Mouse (Mus musculus): Measurements from ENCODE around the gene Fbln1. TPM values are rescaled to one million over a fixed set of nuclear protein-coding genes. Genes with fewer than 3 reads are reported as not detected.

Gene Fbln1
- 0.19 TPM in 1 of 2 replicates, not detected in the other for polyA plus RNA-seq (2012; ENCODE audit: low replicate concordance)

GRCm38 (mm10) chr15:85205792-85206702, at the start of gene Fbln1:
Gene Fbln1, plus strand, starts transcription at chr15:85205949.

GRCm38 (mm10) chr15:85335671-85336300, 130.0 kb downstream of the Fbln1 start, which contains the start of gene Atxn10:
Gene Atxn10, plus strand, starts transcription at chr15:85336245.

Other genes with a start within 250 kb of the Fbln1 start
- gene 5031439G07Rik, start 217.4 kb upstream of the Fbln1 start, polyA plus RNA-seq (2012; ENCODE audit: low replicate concordance) = 30.2 and 31.4 TPM in 2 replicates
- gene Upk3a, start 188.8 kb upstream of the Fbln1 start, polyA plus RNA-seq (2012; ENCODE audit: low replicate concordance) = not detected in 2 replicates
- 1.5 and 2.3 TPM in 2 replicates for gene Fam118a, start 177.0 kb upstream of the Fbln1 start, polyA plus RNA-seq (2012; ENCODE audit: low replicate concordance)
- not detected in 2 replicates for gene Smc1b, start 74.0 kb upstream of the Fbln1 start, polyA plus RNA-seq (2012; ENCODE audit: low replicate concordance)
- gene Ribc2, start 73.9 kb upstream of the Fbln1 start, polyA plus RNA-seq (2012; ENCODE audit: low replicate concordance) = not detected in 2 replicates
- gene Atxn10, start 130.3 kb downstream of the Fbln1 start, polyA plus RNA-seq (2012; ENCODE audit: low replicate concordance) = 31.1 and 56.5 TPM in 2 replicates

All from leukemia stem cell, adult 10-12 weeks (primary cell).